Mouse (Mus musculus) midbrain, embryonic 13.5 days (tissue): ENCODE data around the gene Synm. TPM values are rescaled to one million over a fixed set of nuclear protein-coding genes. Genes with fewer than 3 reads are reported as not detected.

Experiments used
- ATAC-seq: fragments of 200-750 bp; cut with Nextera tagmentation; 2 replicates; pipeline ENCODE4 v1.8.0; 2017; ENCODE audit warnings: mild to moderate bottlenecking, moderate TSS enrichment, moderate library complexity
- H3K27ac ChIP-seq: fragments of 300-500 bp; sonication (generic); 2 replicates; pipeline ENCODE4 v1.5.1; 2015; ENCODE audit warnings: inconsistent platforms, mild to moderate bottlenecking, moderate library complexity
- H3K27me3 ChIP-seq: fragments of 300-500 bp; sonication (generic); 2 replicates; pipeline ENCODE4 v1.6.1; 2015; ENCODE audit warnings: mild to moderate bottlenecking, inconsistent platforms
- H3K36me3 ChIP-seq: fragments of 300-500 bp; sonication (generic); 2 replicates; pipeline ENCODE4 v1.6.1; 2015; ENCODE audit warnings: mild to moderate bottlenecking, inconsistent platforms
- H3K4me1 ChIP-seq: fragments of 300-500 bp; sonication (generic); replicated peaks from 2 replicates; pipeline ENCODE4 v1.6.1; 2015; ENCODE audit warnings: inconsistent platforms
- H3K4me2 ChIP-seq: fragments of 300-500 bp; sonication (generic); replicated peaks from 2 replicates; pipeline ENCODE4 v1.6.1; 2015; ENCODE audit warnings: moderate library complexity, mild to moderate bottlenecking, inconsistent platforms
- H3K4me3 ChIP-seq: fragments of 300-500 bp; sonication (generic); replicated peaks from 2 replicates; pipeline ENCODE4 v1.5.1; 2015; ENCODE audit warnings: mild to moderate bottlenecking, inconsistent platforms
- H3K9ac ChIP-seq: fragments of 300-500 bp; sonication (generic); replicated peaks from 2 replicates; pipeline ENCODE4 v1.6.1; 2015; ENCODE audit warnings: mild to moderate bottlenecking, inconsistent platforms
- H3K9me3 ChIP-seq: fragments of 300-500 bp; sonication (generic); 2 replicates; pipeline ENCODE4 v1.6.1; 2016; ENCODE audit warnings: mild to moderate bottlenecking, inconsistent platforms
- WGBS: fragments of 180-500 bp; shearing (Covaris S2); methylation state at CpG from one replicate; pipeline ENCODE4 v1.1.7; 2015; 5-methylcytosine and 5-hydroxymethylcytosine counted together
- polyA plus RNA-seq: library from polyadenylated mRNA; unstranded; fragments of >200 nt; fragmentation: Nextera tagmentation; extraction: Ambion mirVana; gene quantifications from 2 replicates; pipeline ENCODE4 v1.2.1, GENCODE M21; 2015

The Synm gene
- polyA plus RNA-seq, 1 experiment from 2014 or later, result 2.8 TPM

DNA sequence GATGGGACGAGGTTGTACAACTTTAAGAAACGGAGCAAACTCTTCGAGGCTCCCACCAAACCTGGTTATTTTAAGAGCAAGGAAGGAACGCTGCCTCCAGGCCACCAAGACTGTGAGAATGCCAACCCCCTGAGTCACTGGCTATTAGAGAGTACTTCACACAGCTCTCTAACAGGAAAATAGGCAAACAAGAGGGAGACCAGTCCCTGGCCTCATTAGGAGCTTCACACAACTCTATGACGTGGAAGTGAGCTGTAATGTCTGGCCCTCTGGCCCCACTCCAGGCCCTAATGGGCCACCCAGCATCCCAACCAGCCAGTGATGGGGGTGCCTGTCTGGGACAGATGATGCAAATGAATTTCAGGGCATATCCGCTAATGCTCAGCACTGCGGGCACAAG, 17.8 kb downstream of the Synm start:
- Histone ChIP-seq H3K27me3 (no peaks in the 10 kb centered on the region), H3K9ac (no peak overlapping the region), H3K36me3 (0 out of 2 replicates have a peak, but pooled peaks cover 3% of the 10 kb centered on the region), H3K9me3 (no peaks in the 10 kb centered on the region), H3K4me3 (no peak overlapping the region), H3K4me1 (no peaks in the 10 kb centered on the region), H3K4me2 (no peak overlapping the region), H3K27ac (no peak overlapping the region)
- ATAC-seq, result no peak
- WGBS, result 87% methylated on average over 7 of the region's 7 CpGs

DNA sequence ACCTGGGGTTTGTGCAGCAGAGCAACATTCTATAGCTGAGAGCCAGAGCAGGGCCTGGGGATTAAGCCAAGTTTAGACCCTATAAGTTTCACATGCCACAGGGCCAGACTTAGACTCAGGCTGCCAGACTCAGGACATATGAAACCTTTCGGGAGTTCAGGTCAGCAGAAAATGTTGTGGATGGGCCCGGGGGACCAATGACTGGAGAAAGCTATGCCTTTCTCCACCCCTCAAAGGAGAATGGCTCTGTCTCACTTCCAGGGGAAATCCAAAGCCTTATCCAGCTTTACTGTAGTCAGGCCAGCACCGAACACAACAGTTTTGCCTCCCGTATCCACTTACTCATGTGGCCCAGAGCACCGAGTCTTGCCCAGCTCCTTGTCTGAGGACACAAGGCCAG, 18.7 kb downstream of the Synm start:
- Histone ChIP-seq H3K9ac (no peak overlapping the region), H3K9me3 (no peaks in the 10 kb centered on the region), H3K36me3 (0 out of 2 replicates have a peak, but pooled peaks cover 3% of the 10 kb centered on the region), H3K27ac (no peak overlapping the region), H3K4me3 (no peak overlapping the region), H3K27me3 (no peaks in the 10 kb centered on the region), H3K4me2 (no peak overlapping the region), H3K4me1 (no peaks in the 10 kb centered on the region; the same call in 1 of the 2 replicates)
- no peak for ATAC-seq
- 91% methylated on average over 5 of the region's 5 CpGs for WGBS

DNA sequence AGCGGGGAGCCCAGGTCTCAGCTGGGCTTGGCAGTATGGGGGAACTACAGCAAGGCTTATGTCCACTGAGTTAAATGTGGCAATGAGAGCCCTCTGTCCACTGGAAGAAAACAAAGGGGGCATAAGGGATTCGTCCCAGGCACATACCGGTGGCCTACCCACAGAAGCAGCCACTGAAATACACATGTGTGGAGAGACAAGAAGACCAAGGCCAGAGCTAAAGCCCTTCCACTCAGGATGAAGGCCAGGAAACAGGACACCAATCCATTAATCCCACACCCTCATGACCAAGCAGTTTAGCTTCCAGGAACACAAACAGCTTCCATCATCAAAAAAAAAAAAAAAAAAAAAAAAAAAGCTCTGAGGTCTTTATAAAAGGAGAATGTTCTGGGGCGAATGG, 19.2 kb downstream of the Synm start:
- Histone ChIP-seq H3K27me3 (no peaks in the 10 kb centered on the region), H3K9ac (no peak overlapping the region), H3K36me3 (0 out of 2 replicates have a peak, but pooled peaks cover 3% of the 10 kb centered on the region), H3K27ac (no peak overlapping the region), H3K9me3 (no peaks in the 10 kb centered on the region), H3K4me1 (no peaks in the 10 kb centered on the region; the same call in 1 of the 2 replicates), H3K4me3 (no peak overlapping the region), H3K4me2 (no peak overlapping the region)
- 91% methylated on average over 4 of the region's 4 CpGs for WGBS
- ATAC-seq, result no peak

GRCm38 (mm10) chr7:67732276-67732675, 27.3 kb downstream of the Synm start:
- Histone ChIP-seq H3K36me3 (peaks cover 9% of the 10 kb centered on the region; the same call in 1 of the 2 replicates), H3K4me3 (no peak overlapping the region), H3K27me3 (no peaks in the 10 kb centered on the region), H3K4me2 (no peak overlapping the region), H3K27ac (no peak overlapping the region), H3K9me3 (no peaks in the 10 kb centered on the region), H3K4me1 (peaks cover 6% of the 10 kb centered on the region), H3K9ac (no peak overlapping the region)
- no peak for ATAC-seq
- WGBS, result 81% methylated on average over 4 of the region's 4 CpGs

- ATAC-seq, result no peak
- H3K27ac ChIP-seq, result no peak overlapping the region
- no peak overlapping the region for H3K4me3 ChIP-seq
- H3K4me1 ChIP-seq, result peaks cover 6% of the 10 kb centered on the region; the same call in 1 of the 2 replicates
- H3K9me3 ChIP-seq, result no peaks in the 10 kb centered on the region
- peaks cover 16% of the 10 kb centered on the region; the same call in 1 of the 2 replicates for H3K36me3 ChIP-seq
- H3K27me3 ChIP-seq, result no peaks in the 10 kb centered on the region
- H3K4me2 ChIP-seq, result no peak overlapping the region
- H3K9ac ChIP-seq, result no peak overlapping the region
- 72% methylated on average over 5 of the region's 5 CpGs for WGBS
Observed at GRCm38 (mm10) chr7:67730431-67731110, 29.0 kb downstream of the Synm start.

GRCm38 (mm10) chr7:67728809-67729208, 30.7 kb downstream of the Synm start:
- H3K4me3 ChIP-seq, result no peak overlapping the region
- no peak overlapping the region for H3K4me2 ChIP-seq
- H3K27me3 ChIP-seq, result no peaks in the 10 kb centered on the region
- H3K4me1 ChIP-seq, result peaks cover 6% of the 10 kb centered on the region; the same call in 1 of the 2 replicates
- no peaks in the 10 kb centered on the region for H3K9me3 ChIP-seq
- no peak for ATAC-seq
- peaks cover 18% of the 10 kb centered on the region; the same call in 1 of the 2 replicates for H3K36me3 ChIP-seq
- no peak overlapping the region for H3K27ac ChIP-seq
- 94% methylated on average over 4 of the region's 4 CpGs for whole genome bisulfite sequencing
- H3K9ac ChIP-seq, result no peak overlapping the region

GRCm38 (mm10) chr7:67728203-67728602, 31.3 kb downstream of the Synm start:
- no peaks in the 10 kb centered on the region for H3K9me3 ChIP-seq
- H3K27me3 ChIP-seq, result no peaks in the 10 kb centered on the region
- ATAC-seq, result no peak
- H3K27ac ChIP-seq, result no peak overlapping the region
- H3K36me3 ChIP-seq, result peaks cover 18% of the 10 kb centered on the region; the same call in 1 of the 2 replicates
- peaks cover 6% of the 10 kb centered on the region; the same call in 1 of the 2 replicates for H3K4me1 ChIP-seq
- no peak overlapping the region for H3K4me2 ChIP-seq
- no peak overlapping the region for H3K9ac ChIP-seq
- WGBS, result 96% methylated on average over 4 of the region's 4 CpGs
- no peak overlapping the region for H3K4me3 ChIP-seq

DNA sequence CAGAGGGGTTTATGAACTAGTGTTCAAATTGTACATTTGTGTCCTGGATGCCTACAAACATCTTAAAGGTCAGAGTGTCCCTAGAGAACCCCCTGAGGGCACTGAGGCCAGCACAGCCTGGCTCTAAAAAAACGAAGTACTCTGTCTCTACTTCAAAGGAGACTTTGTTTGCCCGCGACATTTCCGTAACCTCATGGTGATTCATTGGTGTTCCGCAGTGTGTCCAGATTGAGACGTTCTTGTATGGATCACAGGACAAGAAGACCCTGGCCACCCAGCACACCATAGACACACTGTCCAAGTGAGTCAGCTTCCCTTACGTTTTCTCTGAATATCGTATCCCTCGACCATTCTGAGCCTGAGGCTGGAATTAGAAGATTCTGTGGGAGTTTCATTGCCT, 34.5 kb downstream of the Synm start:
- Histone ChIP-seq H3K27ac (no peak overlapping the region), H3K4me3 (no peak overlapping the region), H3K4me2 (no peak overlapping the region), H3K9ac (no peak overlapping the region), H3K36me3 (peaks cover 18% of the 10 kb centered on the region; the same call in 1 of the 2 replicates), H3K27me3 (no peaks in the 10 kb centered on the region), H3K9me3 (no peaks in the 10 kb centered on the region), H3K4me1 (no peaks in the 10 kb centered on the region)
- 71% methylated on average over 9 of the region's 9 CpGs for WGBS
- ATAC-seq, result no peak

- Histone ChIP-seq H3K27me3 (no peaks in the 10 kb centered on the region), H3K9ac (no peak overlapping the region), H3K9me3 (no peaks in the 10 kb centered on the region), H3K36me3 (peaks cover 18% of the 10 kb centered on the region; the same call in 1 of the 2 replicates), H3K4me3 (no peak overlapping the region), H3K27ac (no peak overlapping the region), H3K4me2 (no peak overlapping the region), H3K4me1 (no peaks in the 10 kb centered on the region)
- no peak for ATAC-seq
- 80% methylated on average over 4 of the region's 4 CpGs for WGBS
Observed at GRCm38 (mm10) chr7:67724536-67724935, 35.0 kb downstream of the Synm start.

GRCm38 (mm10) chr7:67722163-67722562, 37.4 kb downstream of the Synm start:
- ATAC-seq, result no peak
- 45% methylated on average over 2 of the region's 2 CpGs for WGBS
- Histone ChIP-seq H3K27me3 (no peaks in the 10 kb centered on the region), H3K9ac (no peak overlapping the region), H3K4me3 (no peak overlapping the region), H3K27ac (no peak overlapping the region), H3K4me2 (no peak overlapping the region), H3K9me3 (no peaks in the 10 kb centered on the region), H3K36me3 (peaks cover 8% of the 10 kb centered on the region; the same call in 1 of the 2 replicates), H3K4me1 (no peaks in the 10 kb centered on the region; the same call in 1 of the 2 replicates)

DNA sequence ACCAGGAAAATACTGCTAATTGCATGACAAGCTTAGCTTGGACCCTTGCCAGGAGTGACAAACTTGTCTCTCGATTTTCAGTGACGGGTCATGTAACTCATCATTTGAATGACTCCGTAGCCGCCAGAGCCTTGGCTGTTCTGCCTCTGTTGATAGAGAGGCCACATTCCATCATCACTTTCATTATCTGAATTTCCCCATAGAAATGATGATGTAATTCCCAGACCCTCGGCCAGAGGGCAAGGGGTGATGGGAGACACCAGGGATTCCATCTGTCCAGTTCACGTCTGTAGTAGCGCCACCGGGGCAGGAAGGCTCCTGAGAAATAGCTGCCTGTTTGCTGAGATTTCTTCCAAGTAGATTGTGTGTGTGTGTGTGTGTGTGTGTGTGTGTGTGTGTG, 40.7 kb downstream of the Synm start:
- no peak overlapping the region for H3K4me3 ChIP-seq
- H3K4me1 ChIP-seq, result peaks cover 19% of the 10 kb centered on the region
- WGBS, result 74% methylated on average over 8 of the region's 8 CpGs
- ATAC-seq, result no peak
- H3K9me3 ChIP-seq, result no peaks in the 10 kb centered on the region
- H3K9ac ChIP-seq, result no peak overlapping the region
- no peaks in the 10 kb centered on the region for H3K27me3 ChIP-seq
- no peak overlapping the region for H3K4me2 ChIP-seq
- H3K36me3 ChIP-seq, result no peaks in the 10 kb centered on the region
- H3K27ac ChIP-seq, result no peak overlapping the region

GRCm38 (mm10) chr7:67717520-67717919, 42.0 kb downstream of the Synm start:
- Histone ChIP-seq H3K27ac (no peak overlapping the region), H3K4me2 (no peak overlapping the region), H3K9me3 (no peaks in the 10 kb centered on the region), H3K36me3 (peaks cover 4% of the 10 kb centered on the region), H3K4me3 (no peak overlapping the region), H3K9ac (no peak overlapping the region), H3K4me1 (peaks cover 20% of the 10 kb centered on the region), H3K27me3 (no peaks in the 10 kb centered on the region)
- ATAC-seq, result no peak
- 91% methylated on average over 3 of the region's 3 CpGs for WGBS
